Mouse (Mus musculus): ENCODE measurements around the gene Sp3. TPM values are rescaled to one million over a fixed set of nuclear protein-coding genes. Genes with fewer than 3 reads are reported as not detected.

The Sp3 gene
- total RNA-seq, 2 experiments from 2014 or later, result 19.7 to 21.1 TPM

Small RNA genes within 50 kb of the gene (microRNA-seq; reads per million reads assigned to microRNA genes)
- gene Gm25960, result 0 reads per million in 2 experiments

Other genes starting within 250 kb of the Sp3 start
- gene Gm11084, start 6.3 kb upstream of the Sp3 start, total RNA-seq (2021), result not detected
- 10 to 100 TPM; 57.5 to 59.7 TPM for gene Ola1, start 238.5 kb upstream of the Sp3 start, total RNA-seq (2021)